Comparison of ENCODE assay signal across 13 mouse cellular contexts in the genomic region with DNA sequence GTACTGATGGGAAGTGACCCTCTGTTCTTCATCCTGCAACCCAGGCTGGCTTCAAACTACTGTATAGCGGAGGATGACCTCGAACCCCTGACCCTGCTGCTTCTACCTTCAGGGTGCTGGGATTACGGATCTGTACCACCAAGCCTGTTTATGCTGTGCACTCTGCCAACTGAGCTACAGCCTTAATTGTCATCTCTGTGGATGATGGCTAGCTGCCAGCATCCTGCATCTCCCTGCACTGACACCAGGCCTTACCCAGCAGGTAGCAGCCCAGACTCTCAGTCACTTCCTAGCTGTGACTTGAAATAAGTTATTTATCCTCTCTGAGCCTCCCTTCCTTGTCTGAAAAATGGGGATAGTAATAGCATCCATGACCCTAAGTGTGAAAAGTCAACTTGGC.
"Had no signal": no experiment of that assay in that cellular context is flagged by ENCODE, and none has a peak within 500 bp of the region (broad histone marks: within the 10 kb centered on the region; RNA-seq: fewer than 3 reads in every experiment).

No protein-coding gene starts in this region.

- H3K4me2 ChIP-seq: limb, embryonic 12.5 days; midbrain, embryonic 15.5 days; stomach, embryonic 15.5 days had no signal

- H3K36me3 ChIP-seq: limb, embryonic 12.5 days; midbrain, embryonic 10.5 days; midbrain, embryonic 15.5 days; stomach, embryonic 15.5 days had no signal

- ATAC-seq: lung, postnatal 0 days; midbrain, embryonic 15.5 days had no signal

- DNase-seq: kidney, postnatal 14 days; liver; lung, adult 18-20 months; lung, postnatal 36 days; right cerebral cortex, postnatal 14 days; thymus, adult 2 months; thymus, postnatal 25 days had no signal

- H3K9ac ChIP-seq: limb, embryonic 12.5 days; liver, embryonic 14.5 days; midbrain, embryonic 15.5 days; stomach, embryonic 15.5 days had no signal

- H3K4me3 ChIP-seq: limb, embryonic 12.5 days; midbrain, embryonic 10.5 days; midbrain, embryonic 15.5 days; stomach, embryonic 15.5 days had no signal

- H3K9me3 ChIP-seq: limb, embryonic 12.5 days; midbrain, embryonic 10.5 days; midbrain, embryonic 15.5 days; stomach, embryonic 15.5 days had no signal

- H3K27ac ChIP-seq: limb, embryonic 12.5 days; liver, embryonic 14.5 days; midbrain, embryonic 10.5 days; midbrain, embryonic 15.5 days; stomach, embryonic 15.5 days had no signal
